Mouse (Mus musculus): Measurements from ENCODE around the gene Anxa3. TPM values are rescaled to one million over a fixed set of nuclear protein-coding genes. Genes with fewer than 3 reads are reported as not detected.

Gene Anxa3
- polyA plus RNA-seq, 1 experiment from 2014 or later: 25.5 TPM

- Histone ChIP-seq H3K27me3 (replicated peaks; ENCODE audit: control insufficient read depth, insufficient read depth, low read length) (no peaks in the 10 kb centered on the region; the same call in 1 of the 2 replicates), H3K4me1 (ENCODE audit: control insufficient read depth, insufficient read depth, low read length) (peaks cover 5% of the 10 kb centered on the region; the same call in 1 of the 2 replicates), H3K4me3 (ENCODE audit: low read depth, low read length) (0 out of 2 replicates have a peak overlapping the region, but pooled peaks have one; percentile 26), H3K9me3 (replicated peaks; ENCODE audit: control insufficient read depth, low read length) (no peaks in the 10 kb centered on the region), H3K9ac (ENCODE audit: low read length) (no peak overlapping the region), H3K27ac (ENCODE audit: low read depth, low read length) (no peak overlapping the region), H3K4me2 (ENCODE audit: low read length) (peak overlapping the region; percentile 58), H3K36me3 (ENCODE audit: control insufficient read depth, insufficient read depth, low read length) (no peaks in the 10 kb centered on the region)
- ATAC-seq: no peak
- WGBS: 46% methylated on average over 10 of the region's 10 CpGs
- DNase-seq (ENCODE audit: low spot score): no peak
These were observed 955 bp downstream of the Anxa3 start for GRCm38 (mm10) chr5:96793953-96794635.

- 97% methylated on average over 1 of the region's 1 CpGs for WGBS
- Histone ChIP-seq H3K9me3 (replicated peaks; ENCODE audit: control insufficient read depth, low read length) (no peaks in the 10 kb centered on the region), H3K27me3 (replicated peaks; ENCODE audit: control insufficient read depth, insufficient read depth, low read length) (no peaks in the 10 kb centered on the region; the same call in 1 of the 2 replicates), H3K27ac (ENCODE audit: low read depth, low read length) (no peak overlapping the region), H3K36me3 (ENCODE audit: control insufficient read depth, insufficient read depth, low read length) (no peaks in the 10 kb centered on the region), H3K4me1 (ENCODE audit: control insufficient read depth, insufficient read depth, low read length) (peaks cover 5% of the 10 kb centered on the region; the same call in 1 of the 2 replicates), H3K9ac (ENCODE audit: low read length) (no peak overlapping the region), H3K4me2 (ENCODE audit: low read length) (no peak overlapping the region), H3K4me3 (ENCODE audit: low read depth, low read length) (no peak overlapping the region)
- DNase-seq (ENCODE audit: low spot score): no peak
- ATAC-seq: no peak
These were observed 2.6 kb downstream of the Anxa3 start for GRCm38 (mm10) chr5:96795752-96796151.

DNA sequence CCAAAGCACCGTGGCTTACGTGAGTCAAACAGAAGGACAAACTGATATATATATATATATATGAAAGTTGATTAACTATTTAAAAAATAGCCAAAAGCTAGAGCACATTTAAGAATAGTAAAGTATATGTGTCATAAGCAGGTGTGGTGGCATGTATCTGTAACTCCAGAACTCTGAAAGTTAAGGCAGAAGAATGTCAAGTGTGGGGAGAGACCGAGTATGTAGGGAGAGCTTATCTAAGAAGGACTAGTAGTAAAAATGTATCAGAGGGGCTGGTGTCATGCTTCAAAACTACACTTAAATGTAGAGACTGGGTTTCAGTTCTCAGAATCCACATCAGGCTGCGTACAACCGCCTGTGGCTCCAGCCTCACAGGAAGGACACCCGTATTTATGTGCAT lies 4.3 kb downstream of the Anxa3 start:
- ATAC-seq (no peak), DNase-seq (ENCODE audit: low spot score) (no peak)
- Histone ChIP-seq H3K9ac (ENCODE audit: low read length) (no peak overlapping the region), H3K27ac (ENCODE audit: low read depth, low read length) (no peak overlapping the region), H3K27me3 (replicated peaks; ENCODE audit: control insufficient read depth, insufficient read depth, low read length) (no peaks in the 10 kb centered on the region; the same call in 1 of the 2 replicates), H3K4me3 (ENCODE audit: low read depth, low read length) (no peak overlapping the region), H3K36me3 (ENCODE audit: control insufficient read depth, insufficient read depth, low read length) (no peaks in the 10 kb centered on the region), H3K4me1 (ENCODE audit: control insufficient read depth, insufficient read depth, low read length) (peaks cover 5% of the 10 kb centered on the region; the same call in 1 of the 2 replicates), H3K9me3 (replicated peaks; ENCODE audit: control insufficient read depth, low read length) (no peaks in the 10 kb centered on the region), H3K4me2 (ENCODE audit: low read length) (no peak overlapping the region)
- WGBS: 94% methylated on average over 6 of the region's 6 CpGs

DNA sequence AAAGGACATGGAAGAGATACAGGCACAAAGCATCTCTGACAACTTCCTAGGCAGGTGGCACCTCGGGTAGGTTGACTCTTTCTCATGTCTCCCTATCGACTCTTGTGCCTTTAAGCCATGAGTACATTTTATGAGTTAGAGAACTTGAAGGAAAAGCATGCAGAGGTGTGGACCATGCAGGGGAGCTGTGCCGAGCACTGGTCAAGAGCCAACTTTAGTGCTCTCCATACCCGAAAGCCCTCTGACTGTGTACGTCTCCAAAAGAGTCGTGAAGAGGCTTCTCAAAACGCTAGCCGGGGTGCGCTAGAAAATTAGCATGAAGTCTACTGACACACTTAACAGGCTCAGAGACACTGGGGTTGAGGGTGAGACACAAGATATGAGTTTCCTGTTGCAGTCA lies 6.0 kb downstream of the Anxa3 start:
- H3K27me3 ChIP-seq (replicated peaks; ENCODE audit: control insufficient read depth, insufficient read depth, low read length): no peaks in the 10 kb centered on the region; the same call in 1 of the 2 replicates
- H3K4me1 ChIP-seq (ENCODE audit: control insufficient read depth, insufficient read depth, low read length): no peaks in the 10 kb centered on the region
- ATAC-seq (no peak), DNase-seq (ENCODE audit: low spot score) (no peak)
- H3K27ac ChIP-seq (ENCODE audit: low read depth, low read length): no peak overlapping the region
- H3K4me3 ChIP-seq (ENCODE audit: low read depth, low read length): no peak overlapping the region
- no peak overlapping the region for H3K9ac ChIP-seq (ENCODE audit: low read length)
- no peak overlapping the region for H3K4me2 ChIP-seq (ENCODE audit: low read length)
- no peaks in the 10 kb centered on the region for H3K9me3 ChIP-seq (replicated peaks; ENCODE audit: control insufficient read depth, low read length)
- 94% methylated on average over 9 of the region's 9 CpGs for WGBS
- no peaks in the 10 kb centered on the region for H3K36me3 ChIP-seq (ENCODE audit: control insufficient read depth, insufficient read depth, low read length)

- Histone ChIP-seq H3K4me2 (ENCODE audit: low read length) (no peak overlapping the region), H3K4me1 (ENCODE audit: control insufficient read depth, insufficient read depth, low read length) (no peaks in the 10 kb centered on the region), H3K9me3 (replicated peaks; ENCODE audit: control insufficient read depth, low read length) (no peaks in the 10 kb centered on the region), H3K4me3 (ENCODE audit: low read depth, low read length) (no peak overlapping the region), H3K9ac (ENCODE audit: low read length) (no peak overlapping the region), H3K36me3 (ENCODE audit: control insufficient read depth, insufficient read depth, low read length) (no peaks in the 10 kb centered on the region), H3K27ac (ENCODE audit: low read depth, low read length) (no peak overlapping the region), H3K27me3 (replicated peaks; ENCODE audit: control insufficient read depth, insufficient read depth, low read length) (no peaks in the 10 kb centered on the region)
- 91% methylated on average over 9 of the region's 9 CpGs for WGBS
- DNase-seq (ENCODE audit: low spot score) (no peak), ATAC-seq (no peak)
These were observed 6.8 kb downstream of the Anxa3 start for GRCm38 (mm10) chr5:96799969-96800368.

- H3K27me3 ChIP-seq (replicated peaks; ENCODE audit: control insufficient read depth, insufficient read depth, low read length): no peaks in the 10 kb centered on the region
- WGBS: 17% methylated on average over 7 of the region's 7 CpGs
- no peak overlapping the region for H3K4me2 ChIP-seq (ENCODE audit: low read length)
- H3K9me3 ChIP-seq (replicated peaks; ENCODE audit: control insufficient read depth, low read length): no peaks in the 10 kb centered on the region
- no peak overlapping the region for H3K27ac ChIP-seq (ENCODE audit: low read depth, low read length)
- ATAC-seq (no peak), DNase-seq (ENCODE audit: low spot score) (no peak)
- no peak overlapping the region for H3K4me3 ChIP-seq (ENCODE audit: low read depth, low read length)
- no peak overlapping the region for H3K9ac ChIP-seq (ENCODE audit: low read length)
- no peaks in the 10 kb centered on the region for H3K4me1 ChIP-seq (ENCODE audit: control insufficient read depth, insufficient read depth, low read length)
- no peaks in the 10 kb centered on the region for H3K36me3 ChIP-seq (ENCODE audit: control insufficient read depth, insufficient read depth, low read length)
These were observed 9.0 kb downstream of the Anxa3 start for GRCm38 (mm10) chr5:96802185-96802584.

DNA sequence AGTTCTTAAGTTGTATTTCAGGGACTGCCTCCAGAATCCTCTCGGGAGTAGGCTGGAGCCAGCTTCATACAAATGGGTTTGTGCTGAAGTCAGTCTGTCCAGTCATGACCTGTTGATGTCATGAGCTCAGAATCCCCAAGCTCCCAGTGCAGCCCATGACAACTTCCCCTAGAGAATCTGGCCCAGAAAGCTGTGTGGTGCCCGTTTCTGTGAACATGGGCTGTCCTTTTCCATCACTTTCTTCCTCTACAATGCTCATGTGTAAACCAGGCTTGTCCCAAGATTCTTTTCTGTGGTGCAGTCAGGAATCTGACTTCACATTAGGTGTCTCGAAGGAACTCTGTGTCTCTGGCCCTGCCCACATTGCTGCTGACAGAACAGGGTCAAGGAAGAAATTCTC lies 10.0 kb downstream of the Anxa3 start:
- Histone ChIP-seq H3K36me3 (ENCODE audit: control insufficient read depth, insufficient read depth, low read length) (no peaks in the 10 kb centered on the region), H3K9me3 (replicated peaks; ENCODE audit: control insufficient read depth, low read length) (no peaks in the 10 kb centered on the region), H3K4me2 (ENCODE audit: low read length) (no peak overlapping the region), H3K4me1 (ENCODE audit: control insufficient read depth, insufficient read depth, low read length) (no peaks in the 10 kb centered on the region), H3K27ac (ENCODE audit: low read depth, low read length) (no peak overlapping the region), H3K9ac (ENCODE audit: low read length) (no peak overlapping the region), H3K27me3 (replicated peaks; ENCODE audit: control insufficient read depth, insufficient read depth, low read length) (no peaks in the 10 kb centered on the region), H3K4me3 (ENCODE audit: low read depth, low read length) (no peak overlapping the region)
- DNase-seq (ENCODE audit: low spot score): no peak
- no peak for ATAC-seq
- WGBS: 59% methylated on average over 3 of the region's 3 CpGs

DNA sequence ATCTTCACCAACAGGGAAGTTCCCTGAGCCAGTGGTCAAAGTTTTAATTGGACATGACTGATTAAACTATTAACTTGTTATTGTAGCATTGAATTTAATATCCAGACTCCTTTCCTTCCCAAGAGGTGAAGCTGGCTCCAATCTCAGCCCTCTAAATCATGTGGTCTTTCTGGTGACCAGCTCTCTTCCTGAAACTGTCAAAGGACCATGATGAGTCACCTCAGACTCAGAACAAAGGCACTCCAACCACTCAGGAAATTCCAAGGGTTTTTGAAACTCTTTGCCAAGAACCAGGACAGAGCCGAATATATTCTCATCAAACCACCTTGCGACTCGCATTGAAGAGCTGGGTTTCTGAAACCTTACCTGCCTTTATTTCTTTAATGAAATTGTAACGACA lies 11.2 kb downstream of the Anxa3 start:
- H3K36me3 ChIP-seq (ENCODE audit: control insufficient read depth, insufficient read depth, low read length): no peaks in the 10 kb centered on the region
- no peaks in the 10 kb centered on the region for H3K27me3 ChIP-seq (replicated peaks; ENCODE audit: control insufficient read depth, insufficient read depth, low read length)
- H3K9me3 ChIP-seq (replicated peaks; ENCODE audit: control insufficient read depth, low read length): no peaks in the 10 kb centered on the region
- H3K4me2 ChIP-seq (ENCODE audit: low read length): no peak overlapping the region
- ATAC-seq: no peak
- no peak overlapping the region for H3K9ac ChIP-seq (ENCODE audit: low read length)
- no peak for DNase-seq (ENCODE audit: low spot score)
- H3K4me1 ChIP-seq (ENCODE audit: control insufficient read depth, insufficient read depth, low read length): no peaks in the 10 kb centered on the region
- no peak overlapping the region for H3K27ac ChIP-seq (ENCODE audit: low read depth, low read length)
- H3K4me3 ChIP-seq (ENCODE audit: low read depth, low read length): no peak overlapping the region
- 85% methylated on average over 4 of the region's 4 CpGs for WGBS

DNA sequence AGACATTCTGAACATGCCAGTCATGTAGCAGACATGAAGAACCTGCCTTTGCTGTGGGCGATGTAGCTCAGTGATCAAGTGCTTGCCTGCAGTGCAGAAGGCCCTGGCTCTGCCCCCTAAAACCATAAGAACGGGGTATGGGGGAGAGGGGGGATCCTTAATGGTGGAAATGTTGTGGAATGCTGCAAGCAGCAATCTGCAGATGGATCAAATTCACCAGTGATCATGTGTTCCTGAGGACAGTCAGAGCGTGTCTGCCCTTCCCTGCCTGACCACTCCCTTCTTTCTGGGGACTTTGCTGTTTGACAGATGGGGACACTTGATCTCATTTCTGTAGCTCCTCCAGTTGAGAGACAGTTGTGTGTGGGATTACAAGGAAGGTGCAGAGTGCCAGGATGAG lies 11.7 kb downstream of the Anxa3 start:
- WGBS: 88% methylated on average over 3 of the region's 3 CpGs
- Histone ChIP-seq H3K4me3 (ENCODE audit: low read depth, low read length) (no peak overlapping the region), H3K36me3 (ENCODE audit: control insufficient read depth, insufficient read depth, low read length) (no peaks in the 10 kb centered on the region), H3K4me1 (ENCODE audit: control insufficient read depth, insufficient read depth, low read length) (no peaks in the 10 kb centered on the region), H3K9me3 (replicated peaks; ENCODE audit: control insufficient read depth, low read length) (no peaks in the 10 kb centered on the region), H3K27me3 (replicated peaks; ENCODE audit: control insufficient read depth, insufficient read depth, low read length) (no peaks in the 10 kb centered on the region), H3K27ac (ENCODE audit: low read depth, low read length) (no peak overlapping the region), H3K9ac (ENCODE audit: low read length) (no peak overlapping the region), H3K4me2 (ENCODE audit: low read length) (no peak overlapping the region)
- DNase-seq (ENCODE audit: low spot score): no peak
- no peak for ATAC-seq

Measured in forebrain, embryonic 14.5 days (tissue).